Mouse (Mus musculus): Measurements from ENCODE around the gene Wars2.

DNA sequence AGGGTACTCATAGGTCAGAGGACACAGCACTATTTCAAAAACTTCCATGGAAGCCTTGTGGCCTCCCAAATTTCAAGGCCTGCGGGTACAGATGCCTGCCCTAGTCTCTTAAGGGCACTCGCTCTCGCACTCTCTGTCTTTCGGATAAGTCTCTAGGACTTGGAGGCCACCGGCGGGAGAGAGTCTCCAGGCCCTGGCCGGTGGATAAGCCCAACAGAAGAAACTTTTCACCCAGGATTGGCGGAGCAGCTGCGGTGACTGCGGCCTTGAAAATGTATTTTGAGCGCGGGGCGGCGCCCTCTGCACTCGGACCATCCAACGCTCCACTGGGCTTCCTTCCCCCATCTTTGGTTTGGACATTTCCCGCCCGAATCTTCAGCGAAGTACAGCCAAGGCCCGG lies 115.9 kb downstream of the Wars2 start:
- no peak for TF ChIP-seq CTCF (IDR thresholded peaks at IDR 0.05; ENCODE audit: borderline replicate concordance, insufficient read depth, low read length)
- no peak for TF ChIP-seq POLR2A (IDR thresholded peaks at IDR 0.05; ENCODE audit: low read depth, low read length)
